In the genomic region with DNA sequence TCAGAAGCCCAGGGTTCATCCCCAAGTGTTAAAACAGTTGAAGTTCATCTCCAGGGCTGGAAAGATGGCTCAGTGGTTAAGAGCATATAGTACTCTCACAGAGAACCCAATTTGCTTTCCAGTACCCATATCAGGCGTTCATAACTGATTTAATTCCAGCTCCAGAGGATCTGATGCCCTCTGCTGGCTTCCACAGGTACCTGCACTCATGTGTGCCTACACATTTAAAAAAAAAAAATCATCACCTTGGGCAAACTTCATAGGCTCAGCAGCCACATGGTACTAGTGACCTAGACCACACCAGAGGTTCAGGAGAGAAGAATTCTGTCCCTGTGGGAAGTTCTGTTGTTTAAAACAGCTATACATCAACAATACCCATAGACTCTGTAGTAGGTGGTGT, we compare ENCODE assay signal across 24 mouse cellular contexts. TPM values are rescaled to one million over a fixed set of nuclear protein-coding genes. Genes with fewer than 3 reads are reported as not detected.
DNase-seq lines count a peak whose midpoint lies in the region; ATAC-seq and TF ChIP-seq lines count a peak whose summit lies in the region.
"Had no signal": no experiment of that assay in that cellular context is flagged by ENCODE, and none has a peak within 500 bp of the region (broad histone marks: within the 10 kb centered on the region; RNA-seq: fewer than 3 reads in every experiment).

No protein-coding gene starts in this region.

- ATAC-seq in lung, embryonic 14.5 days (ENCODE audit: insufficient read depth), result no peak
- no peak for ATAC-seq in neural tube, embryonic 15.5 days (ENCODE audit: low FRiP score)

- intact Hi-C loops in heart, postnatal 10 days (cut with DNase I), result no loop called here

- no peaks in the 10 kb centered on the region for H3K4me1 ChIP-seq in heart, embryonic 10.5 days
- H3K4me1 ChIP-seq in lung, embryonic 14.5 days (ENCODE audit: insufficient read depth), result no peaks in the 10 kb centered on the region
- no peaks in the 10 kb centered on the region for H3K4me1 ChIP-seq in MEL (ENCODE audit: control insufficient read depth in 1 of 2, insufficient read depth in 2 of 2, low read length in 2 of 2)
- no peaks in the 10 kb centered on the region for H3K4me1 ChIP-seq in neural tube, embryonic 15.5 days
- H3K4me1 ChIP-seq: embryonic facial prominence, embryonic 15.5 days; forebrain, embryonic 10.5 days; heart, embryonic 15.5 days had no signal

- no peaks in the 10 kb centered on the region for H3K9me3 ChIP-seq in heart, embryonic 10.5 days
- H3K9me3 ChIP-seq in lung, embryonic 14.5 days (ENCODE audit: low read depth, low read length), result no peaks in the 10 kb centered on the region
- no peaks in the 10 kb centered on the region for H3K9me3 ChIP-seq in MEL (replicated peaks; ENCODE audit: insufficient read depth, low read length)
- H3K9me3 ChIP-seq in neural tube, embryonic 15.5 days (replicated peaks), result no peaks in the 10 kb centered on the region
- H3K9me3 ChIP-seq: embryonic facial prominence, embryonic 15.5 days; heart, embryonic 15.5 days; hindbrain, embryonic 15.5 days had no signal

- H3K27ac ChIP-seq in heart, embryonic 10.5 days, result no peak overlapping the region
- no peak overlapping the region for H3K27ac ChIP-seq in lung, embryonic 14.5 days (ENCODE audit: low read depth)
- H3K27ac ChIP-seq in MEL (ENCODE audit: control insufficient read depth, low read depth, low read length), result no peak overlapping the region
- H3K27ac ChIP-seq in neural tube, embryonic 15.5 days (replicated peaks), result no peak overlapping the region
- H3K27ac ChIP-seq: embryonic facial prominence, embryonic 15.5 days; forebrain, embryonic 10.5 days; gastrocnemius, adult 2 months; heart, embryonic 15.5 days; hindbrain, embryonic 15.5 days had no signal

- H3K4me2 ChIP-seq in lung, embryonic 14.5 days, result no peak overlapping the region
- H3K4me2 ChIP-seq in neural tube, embryonic 15.5 days, result no peak overlapping the region
- H3K4me2 ChIP-seq: embryonic facial prominence, embryonic 15.5 days; heart, embryonic 11.5 days; heart, embryonic 15.5 days; hindbrain, embryonic 15.5 days had no signal

- no peak for TF ChIP-seq EP300 in MEL (IDR thresholded peaks at IDR 0.05; ENCODE audit: low read depth in 1 of 2, low read length in 2 of 2)

- H3K79me2 ChIP-seq in MEL (ENCODE audit: control insufficient read depth, insufficient read depth, low read length, poor library complexity), result no peaks in the 10 kb centered on the region

- no peaks in the 10 kb centered on the region for H3K36me3 ChIP-seq in heart, embryonic 10.5 days
- no peaks in the 10 kb centered on the region for H3K36me3 ChIP-seq in lung, embryonic 14.5 days (ENCODE audit: insufficient read depth)
- no peaks in the 10 kb centered on the region for H3K36me3 ChIP-seq in MEL (ENCODE audit: control insufficient read depth in 1 of 2, insufficient read depth in 2 of 2, low read length in 2 of 2)
- no peaks in the 10 kb centered on the region for H3K36me3 ChIP-seq in neural tube, embryonic 15.5 days
- H3K36me3 ChIP-seq: embryonic facial prominence, embryonic 15.5 days; forebrain, embryonic 10.5 days; heart, embryonic 15.5 days; hindbrain, embryonic 15.5 days had no signal

- WGBS in heart, embryonic 10.5 days, result 72% methylated on average over 1 of the region's 1 CpGs
- 74% methylated on average over 1 of the region's 1 CpGs for WGBS in lung, embryonic 14.5 days
- 90% methylated on average over 1 of the region's 1 CpGs for WGBS in neural tube, embryonic 15.5 days

- DNase-seq in heart, embryonic 10.5 days (ENCODE audit: low spot score), result peak; percentile 33
- no peak for DNase-seq in heart, postnatal 10 days
- DNase-seq in lung, embryonic 14.5 days, result no peak
- no peak for DNase-seq in lung, adult 18-20 months
- peak; percentile 5 for DNase-seq in MEL (ENCODE audit: low read depth, low spot score)
- no peak for DNase-seq in yolk sac, embryonic 10.5 days (ENCODE audit: low spot score)
- DNase-seq: adrenal gland, adult 8-10 months; adrenal gland, postnatal 36 days; cerebellum, adult 2 months; cerebellum, postnatal 14 days; embryo, embryonic 11 days; gastrocnemius, adult 2 months; gastrocnemius, postnatal 25 days; heart, adult 18-20 months; heart, postnatal 36 days; kidney, adult 11 months had no signal

- no peak overlapping the region for H3K4me3 ChIP-seq in heart, embryonic 10.5 days
- H3K4me3 ChIP-seq in lung, embryonic 14.5 days (ENCODE audit: low read depth, low read length), result no peak overlapping the region
- H3K4me3 ChIP-seq in MEL (ENCODE audit: control insufficient read depth in 1 of 2, insufficient read depth in 1 of 2, low read depth in 2 of 2, low read length in 2 of 2), result no peak overlapping the region
- no peak overlapping the region for H3K4me3 ChIP-seq in neural tube, embryonic 15.5 days (replicated peaks)
- H3K4me3 ChIP-seq: embryonic facial prominence, embryonic 15.5 days; erythroblast, embryonic 14.5 days; forebrain, embryonic 10.5 days; gastrocnemius, adult 2 months; heart, embryonic 15.5 days; hindbrain, embryonic 15.5 days had no signal

- TF ChIP-seq POLR2A in MEL (IDR thresholded peaks at IDR 0.05; ENCODE audit: control insufficient read depth in 1 of 2, insufficient read depth in 1 of 2, low read depth in 1 of 2, low read length in 2 of 2, poor library complexity in 1 of 2), result no peak

- TF ChIP-seq CTCF in lung, embryonic 14.5 days (IDR thresholded peaks at IDR 0.05; ENCODE audit: low read depth), result 0 out of 2 replicates have a peak, but pooled peaks have one; percentile 9
- TF ChIP-seq CTCF in MEL (IDR thresholded peaks at IDR 0.05 in 2 of 3, conservative IDR thresholded peaks at IDR 0.05 in 1 of 3; ENCODE audit: control insufficient read depth in 1 of 3, insufficient read depth in 1 of 3, low read depth in 2 of 3, low read length in 3 of 3, poor library complexity in 1 of 3, severe bottlenecking in 1 of 3), result peak in 1 of 3 experiments; percentile 27; a peak in 2 of 6 replicates

- TF ChIP-seq RAD21 in MEL (IDR thresholded peaks at IDR 0.05; ENCODE audit: low read depth, low read length), result peak; percentile 8

- peaks cover 6% of the 10 kb centered on the region; the same call in 1 of the 2 replicates for H3K27me3 ChIP-seq in heart, embryonic 10.5 days (ENCODE audit: insufficient read depth, poor library complexity, severe bottlenecking)
- H3K27me3 ChIP-seq in lung, embryonic 14.5 days (ENCODE audit: insufficient read depth, low read length), result no peaks in the 10 kb centered on the region
- H3K27me3 ChIP-seq in MEL (ENCODE audit: control insufficient read depth in 1 of 2, insufficient read depth in 2 of 2, low read length in 2 of 2), result no peaks in the 10 kb centered on the region
- no peaks in the 10 kb centered on the region for H3K27me3 ChIP-seq in neural tube, embryonic 15.5 days (replicated peaks)
- H3K27me3 ChIP-seq: embryonic facial prominence, embryonic 15.5 days; hindbrain, embryonic 15.5 days had no signal

- no peak overlapping the region for H3K9ac ChIP-seq in lung, embryonic 14.5 days
- H3K9ac ChIP-seq in MEL (ENCODE audit: control insufficient read depth, low read depth, low read length, poor library complexity, severe bottlenecking), result no peak overlapping the region
- H3K9ac ChIP-seq in neural tube, embryonic 15.5 days (replicated peaks), result no peak overlapping the region
- H3K9ac ChIP-seq: embryonic facial prominence, embryonic 15.5 days; heart, embryonic 15.5 days; hindbrain, embryonic 15.5 days had no signal

TF ChIP-seq in MEL, 35 proteins besides CTCF, POLR2A, EP300 and RAD21:
- no peak for TF ChIP-seq MAZ (IDR thresholded peaks at IDR 0.05; ENCODE audit: low read depth, low read length)
- no peak for TF ChIP-seq MEF2A (IDR thresholded peaks at IDR 0.05; ENCODE audit: extremely low read depth, insufficient replicate concordance, low read depth, low read length, poor library complexity, severe bottlenecking)
- peak; percentile 25 for TF ChIP-seq SMC3 (IDR thresholded peaks at IDR 0.05; ENCODE audit: low read depth, low read length)
- TF ChIP-seq ZNF384 (IDR thresholded peaks at IDR 0.05; ENCODE audit: low read depth, low read length), result peak; percentile 63

RNA-seq across cellular contexts. Expression of a gene that starts 43.0 kb away (rescaled TPM):
- 0.04 and 0.05 TPM in 2 replicates for polyA plus RNA-seq in heart, embryonic 10.5 days (2016; fragmentation: Nextera tagmentation; extraction: Ambion mirVana)
- total RNA-seq in heart, postnatal 10 days (2021), result not detected
- 0.11 and 0.13 TPM in 2 replicates for polyA plus RNA-seq in lung, embryonic 14.5 days (2014; fragmentation: Nextera tagmentation; extraction: Ambion mirVana)
- total RNA-seq in MEL (2012; rRNA removed), result not detected in 2 replicates
- polyA plus RNA-seq in MEL (2012; ENCODE audit: insufficient read depth in 1 of 2, insufficient read length in 2 of 2, low read depth in 1 of 2, low replicate concordance in 2 of 2, missing spikeins in 1 of 2), result not detected
- polyA plus RNA-seq in neural tube, embryonic 15.5 days (2015; fragmentation: Nextera tagmentation; extraction: Ambion mirVana), result 0.93 and 1.2 TPM in 2 replicates
- total RNA-seq: common myeloid progenitor, adult 5-6 weeks; gastrocnemius, adult 2 months; gastrocnemius, postnatal 25 days; heart, postnatal 36 days had no signal
- polyA plus RNA-seq: erythroblast, embryonic 14.5 days; heart, embryonic 11.5 days; heart, embryonic 15.5 days had no signal

Comparison
In these comparisons a context has a peak if more than half of its experiments do, and no peak if none do; other contexts are left out.
1. DNase-seq: peak in heart, embryonic 10.5 days (single experiment) and MEL (single experiment); none in heart, postnatal 10 days (0 of 2), lung, embryonic 14.5 days (single experiment), lung, adult 18-20 months (0 of 2) and yolk sac, embryonic 10.5 days (single experiment).